Mouse (Mus musculus) CH12.LX (cell line): Measurements from ENCODE around the gene Hcrt. TPM values are rescaled to one million over a fixed set of nuclear protein-coding genes. Genes with fewer than 3 reads are reported as not detected.

ENCODE experiments used
- DNase-seq: peaks from one replicate; pipeline ENCODE4 v3.0.0-alpha.2; 2013; ENCODE audit errors: extremely low read depth
- H3K27ac ChIP-seq: 2 replicates; pipeline ENCODE4 v1.5.1; 2012; ENCODE audit warnings: low read depth, mild to moderate bottlenecking, control low read depth, moderate library complexity; ENCODE audit not compliant: insufficient read depth
- H3K27me3 ChIP-seq: replicated peaks from 2 replicates; pipeline ENCODE3; 2012; ENCODE audit warnings: inconsistent platforms
- H3K36me3 ChIP-seq, 2 experiments: replicated peaks in 1 of 2; 2 replicates each; pipeline versions ENCODE3 to v1.6.1; 2012; ENCODE audit warnings: inconsistent platforms in 1 of 2, low read length in 1 of 2, mild to moderate bottlenecking in 1 of 2, mixed read lengths in 1 of 2, moderate library complexity in 1 of 2; ENCODE audit not compliant: control insufficient read depth in 1 of 2, insufficient read depth in 1 of 2
- H3K4me1 ChIP-seq, 2 experiments: 2 replicates each; pipeline ENCODE4 v1.6.1; 2012; ENCODE audit warnings: inconsistent platforms in 1 of 2, moderate library complexity in 1 of 2; ENCODE audit not compliant: insufficient read depth in 2 of 2, control insufficient read depth in 1 of 2
- H3K4me2 ChIP-seq: 2 replicates; pipeline ENCODE4 v1.6.1; 2012; ENCODE audit warnings: low read depth, mild to moderate bottlenecking, control low read depth; ENCODE audit not compliant: poor library complexity, insufficient read depth, severe bottlenecking
- H3K4me3 ChIP-seq, 3 experiments: fragments of 150-350 bp in 1 of 3; sonication (generic) in 1 of 3; replicated peaks in 1 of 3; 2 replicates each; pipeline versions ENCODE3 to v1.5.1; 2011 to 2012; ENCODE audit warnings: low read depth in 2 of 3, low read length in 2 of 3, mild to moderate bottlenecking in 2 of 3, moderate library complexity in 2 of 3, control low read depth in 1 of 3, improper control_type of control experiment in 1 of 3, inconsistent platforms in 1 of 3, mixed read lengths in 1 of 3; ENCODE audit not compliant: poor library complexity in 1 of 3
- H3K79me2 ChIP-seq: replicated peaks from 2 replicates; pipeline ENCODE4 v1.6.1; 2012; ENCODE audit warnings: mild to moderate bottlenecking, moderate library complexity; ENCODE audit not compliant: control insufficient read depth, poor library complexity, insufficient read depth, severe bottlenecking; ENCODE audit errors: extremely low read depth
- H3K9ac ChIP-seq: 2 replicates; pipeline ENCODE4 v1.6.1; 2012; ENCODE audit warnings: low read depth, mild to moderate bottlenecking, control low read depth, moderate library complexity; ENCODE audit not compliant: insufficient read depth
- H3K9me3 ChIP-seq: replicated peaks from 2 replicates; pipeline ENCODE3; 2012; ENCODE audit warnings: low read length, inconsistent platforms, mixed read lengths
- BHLHE40 ChIP-seq: IDR thresholded peaks from 2 replicates; pipeline ENCODE4 v1.6.1; 2011; ENCODE audit warnings: mild to moderate bottlenecking, low read depth, low read length, improper control_type of control experiment
- JUND ChIP-seq: conservative IDR thresholded peaks from 2 replicates; pipeline ENCODE4 v1.6.1; 2011; ENCODE audit warnings: low read depth, low read length, improper control_type of control experiment
- KAT2A ChIP-seq: IDR thresholded peaks from 2 replicates; pipeline ENCODE4 v1.6.1; 2012; ENCODE audit warnings: low read length, improper control_type of control experiment, inconsistent platforms; ENCODE audit not compliant: insufficient replicate concordance
- MEF2A ChIP-seq: IDR thresholded peaks from 2 replicates; pipeline ENCODE4 v1.6.1; 2014; ENCODE audit warnings: low read depth, mild to moderate bottlenecking, inconsistent platforms, low read length, improper control_type of control experiment, borderline replicate concordance
- NELFE ChIP-seq: IDR thresholded peaks from 2 replicates; pipeline ENCODE4 v1.6.1; 2011; ENCODE audit warnings: low read depth, low read length, improper control_type of control experiment
- RAD21 ChIP-seq: IDR thresholded peaks from 2 replicates; pipeline ENCODE4 v1.6.1; 2011; ENCODE audit warnings: low read depth, mild to moderate bottlenecking, low read length, improper control_type of control experiment, moderate library complexity
- RCOR1 ChIP-seq: conservative IDR thresholded peaks from 2 replicates; pipeline ENCODE4 v1.6.1; 2012; ENCODE audit warnings: low read depth, mild to moderate bottlenecking, inconsistent platforms, low read length, improper control_type of control experiment
- USF1 ChIP-seq: IDR thresholded peaks from 2 replicates; pipeline ENCODE4 v1.6.1; 2014; ENCODE audit warnings: low read depth, mild to moderate bottlenecking, inconsistent platforms, low read length, improper control_type of control experiment
- ZKSCAN1 ChIP-seq: IDR thresholded peaks from 2 replicates; pipeline ENCODE4 v1.6.1; 2012; ENCODE audit warnings: low read depth, inconsistent platforms, low read length, improper control_type of control experiment, borderline replicate concordance
- dilution Hi-C: fragments of 300-500 bp; cut with MboI; formaldehyde crosslinking; loops from 2 replicates; pipeline ENCODE4 v1.14.3; 2020; ENCODE audit warnings: low sequenced_read_pairs; ENCODE audit not compliant: extremely low pct_unique_long_range_greater_than_20kb, extremely low pct_ligation_motif_present
- in situ Hi-C: fragments of 300-500 bp; cut with MboI; formaldehyde crosslinking; loops from 3 replicates; pipeline ENCODE4 v1.14.3; 2019; ENCODE audit warnings: low sequenced_read_pairs, low pct_ligation_motif_present, low pct_unique_long_range_greater_than_20kb, mixed read lengths
- polyA plus RNA-seq: library from polyadenylated mRNA; unstranded; fragments of >175 nt; gene quantifications from 2 replicates; pipeline ENCODE4 v1.2.1, GENCODE M21; 2012; ENCODE audit warnings: low read depth; ENCODE audit not compliant: insufficient read length
- total RNA-seq, 2 experiments: library from RNA; depleted of rRNA; stranded (reverse); fragments of 300-350 nt in 1 of 2; fragments of >200 nt in 1 of 2; gene quantifications; 2 replicates each; pipeline ENCODE4 v1.2.3; 2012 to 2014

Hcrt gene
- total and polyA plus RNA-seq, 3 experiments = not detected

- H3K4me1 ChIP-seq = peaks cover 8 to 38% of the 10 kb centered on the region in 2 experiments
- dilution Hi-C loops (no loop called here), in situ Hi-C loops (no loop called here)
- TF ChIP-seq RAD21 (no peak), JUND (no peak)
- no peaks in the 10 kb centered on the region for H3K9me3 ChIP-seq
- no peak overlapping the region for H3K9ac ChIP-seq
- H3K4me2 ChIP-seq = no peak overlapping the region
- no peaks in the 10 kb centered on the region for H3K27me3 ChIP-seq
- peaks cover 29% of the 10 kb centered on the region for H3K79me2 ChIP-seq
- no peak for DNase-seq
- no peak overlapping the region for H3K4me3 ChIP-seq
- no peak overlapping the region for H3K27ac ChIP-seq
- peaks cover 54 to 93% of the 10 kb centered on the region in 2 experiments for H3K36me3 ChIP-seq
Observed at GRCm38 (mm10) chr11:100718866-100719265, 43.9 kb downstream of the Hcrt start.

- dilution Hi-C loops (no loop called here), in situ Hi-C loops (no loop called here)
- Histone ChIP-seq H3K4me3 (no peak overlapping the region), H3K9me3 (no peaks in the 10 kb centered on the region), H3K27me3 (no peaks in the 10 kb centered on the region), H3K79me2 (peaks cover 27% of the 10 kb centered on the region), H3K36me3 (peaks cover 56 to 97% of the 10 kb centered on the region in 2 experiments), H3K27ac (no peak overlapping the region), H3K4me2 (no peak overlapping the region), H3K4me1 (peaks cover 8 to 36% of the 10 kb centered on the region in 2 experiments), H3K9ac (no peak overlapping the region)
- TF ChIP-seq ZKSCAN1 = no peak
- no peak for TF ChIP-seq USF1
- TF ChIP-seq RCOR1 = no peak
- no peak for TF ChIP-seq MEF2A
- TF ChIP-seq NELFE = no peak
- no peak for TF ChIP-seq KAT2A
- DNase-seq = no peak
Observed at GRCm38 (mm10) chr11:100718462-100718861, 44.3 kb downstream of the Hcrt start.

- Histone ChIP-seq H3K79me2 (peaks cover 15% of the 10 kb centered on the region), H3K4me3 (no peak overlapping the region), H3K9ac (no peak overlapping the region), H3K4me1 (peaks cover 4 to 21% of the 10 kb centered on the region in 2 experiments), H3K36me3 (peaks cover 56 to 87% of the 10 kb centered on the region in 2 experiments), H3K27ac (no peak overlapping the region), H3K4me2 (no peak overlapping the region), H3K9me3 (no peaks in the 10 kb centered on the region), H3K27me3 (no peaks in the 10 kb centered on the region)
- TF ChIP-seq BHLHE40 = no peak
- in situ Hi-C loops (no loop called here), dilution Hi-C loops (no loop called here)
- DNase-seq = no peak
Observed at GRCm38 (mm10) chr11:100716649-100717048, 46.1 kb downstream of the Hcrt start.
